Mouse (Mus musculus) MEL (cell line): ENCODE measurements around the gene Gck. TPM values are rescaled to one million over a fixed set of nuclear protein-coding genes. Genes with fewer than 3 reads are reported as not detected.

Experiments
- DNase-seq: peaks from one replicate; pipeline ENCODE4 v3.0.0; 2011; ENCODE audit warnings: low read depth, low spot score
- H3K27ac ChIP-seq: 2 replicates; pipeline ENCODE4 v1.5.1; 2012; ENCODE audit warnings: low read depth, mild to moderate bottlenecking, control low read depth, low read length, moderate library complexity; ENCODE audit not compliant: control insufficient read depth
- H3K27me3 ChIP-seq, 2 experiments: fragments of 150-350 bp in 1 of 2; sonication (generic) in 1 of 2; 2 replicates each; pipeline ENCODE4 v1.6.1; 2012; ENCODE audit warnings: low read length in 2 of 2, mild to moderate bottlenecking in 2 of 2, improper control_type of control experiment in 1 of 2, moderate library complexity in 1 of 2; ENCODE audit not compliant: insufficient read depth in 2 of 2, control insufficient read depth in 1 of 2
- H3K36me3 ChIP-seq, 2 experiments: 2 replicates each; pipeline ENCODE4 v1.6.1; 2012 to 2014; ENCODE audit warnings: low read length in 2 of 2, improper control_type of control experiment in 1 of 2, inconsistent platforms in 1 of 2, mild to moderate bottlenecking in 1 of 2; ENCODE audit not compliant: insufficient read depth in 2 of 2, control insufficient read depth in 1 of 2
- H3K4me1 ChIP-seq, 2 experiments: fragments of 150-350 bp in 1 of 2; sonication (generic) in 1 of 2; 2 replicates each; pipeline ENCODE4 v1.6.1; 2012; ENCODE audit warnings: low read length in 2 of 2, improper control_type of control experiment in 1 of 2, mild to moderate bottlenecking in 1 of 2; ENCODE audit not compliant: insufficient read depth in 2 of 2, control insufficient read depth in 1 of 2
- H3K4me3 ChIP-seq, 2 experiments: fragments of 150-350 bp in 1 of 2; sonication (generic) in 1 of 2; 2 replicates each; pipeline ENCODE4 v1.5.1; 2012; ENCODE audit warnings: low read depth in 2 of 2, low read length in 2 of 2, mild to moderate bottlenecking in 2 of 2, moderate library complexity in 2 of 2, control low read depth in 1 of 2, improper control_type of control experiment in 1 of 2; ENCODE audit not compliant: control insufficient read depth in 1 of 2, insufficient read depth in 1 of 2
- H3K79me2 ChIP-seq: 2 replicates; pipeline ENCODE4 v1.6.1; 2012; ENCODE audit warnings: mild to moderate bottlenecking, low read length, moderate library complexity; ENCODE audit not compliant: control insufficient read depth, poor library complexity, insufficient read depth
- H3K9ac ChIP-seq: 2 replicates; pipeline ENCODE4 v1.6.1; 2012; ENCODE audit warnings: low read depth, mild to moderate bottlenecking, control low read depth, low read length, moderate library complexity; ENCODE audit not compliant: control insufficient read depth, poor library complexity, severe bottlenecking
- H3K9me3 ChIP-seq: fragments of 150-350 bp; sonication (generic); replicated peaks from 2 replicates; pipeline ENCODE4 v1.6.1; 2012; ENCODE audit warnings: mild to moderate bottlenecking, low read length, improper control_type of control experiment, moderate library complexity; ENCODE audit not compliant: insufficient read depth
- BHLHE40 ChIP-seq: IDR thresholded peaks from 2 replicates; pipeline ENCODE4 v1.6.1; 2012; ENCODE audit warnings: low read depth, mild to moderate bottlenecking, inconsistent platforms, low read length, improper control_type of control experiment, borderline replicate concordance
- CHD1 ChIP-seq: IDR thresholded peaks from 2 replicates; pipeline ENCODE4 v1.6.1; 2012; ENCODE audit warnings: low read depth, mild to moderate bottlenecking, inconsistent platforms, low read length, improper control_type of control experiment
- CHD2 ChIP-seq: IDR thresholded peaks from 2 replicates; pipeline ENCODE4 v1.6.1; 2011; ENCODE audit warnings: low read length, improper control_type of control experiment
- CTCF ChIP-seq, 3 experiments: IDR thresholded peaks in 2 of 3; conservative IDR thresholded peaks in 1 of 3; 2 replicates each; pipeline ENCODE4 v1.5.1; 2011 to 2012; ENCODE audit warnings: low read length in 3 of 3, low read depth in 2 of 3, mild to moderate bottlenecking in 2 of 3, improper control_type of control experiment in 1 of 3, inconsistent platforms in 1 of 3, mixed read lengths in 1 of 3, moderate library complexity in 1 of 3; ENCODE audit not compliant: control insufficient read depth in 1 of 3, insufficient read depth in 1 of 3, poor library complexity in 1 of 3, severe bottlenecking in 1 of 3
- E2F4 ChIP-seq: IDR thresholded peaks from 2 replicates; pipeline ENCODE4 v1.6.1; 2011; ENCODE audit warnings: low read depth, low read length, improper control_type of control experiment, borderline replicate concordance
- EP300 ChIP-seq, 2 experiments: IDR thresholded peaks; 2 replicates each; pipeline ENCODE4 v1.6.1; 2011; ENCODE audit warnings: improper control_type of control experiment in 2 of 2, low read length in 2 of 2, low read depth in 1 of 2, mild to moderate bottlenecking in 1 of 2
- GABPA ChIP-seq: IDR thresholded peaks from 2 replicates; pipeline ENCODE4 v1.6.1; 2012; ENCODE audit warnings: low read depth, mild to moderate bottlenecking, inconsistent platforms, low read length, improper control_type of control experiment, moderate library complexity
- MAFK ChIP-seq: IDR thresholded peaks from 2 replicates; pipeline ENCODE4 v1.6.1; 2011; ENCODE audit warnings: low read depth, mild to moderate bottlenecking, low read length, improper control_type of control experiment, borderline replicate concordance
- MAX ChIP-seq: IDR thresholded peaks from 2 replicates; pipeline ENCODE4 v1.6.1; 2011; ENCODE audit warnings: low read length, improper control_type of control experiment
- MAZ ChIP-seq: IDR thresholded peaks from 2 replicates; pipeline ENCODE4 v1.6.1; 2012; ENCODE audit warnings: low read depth, mild to moderate bottlenecking, inconsistent platforms, low read length, improper control_type of control experiment
- MXI1 ChIP-seq: IDR thresholded peaks from 2 replicates; pipeline ENCODE4 v1.6.1; 2011; ENCODE audit warnings: mild to moderate bottlenecking, low read depth, low read length, improper control_type of control experiment
- NRF1 ChIP-seq: IDR thresholded peaks from 2 replicates; pipeline ENCODE4 v1.6.1; 2014; ENCODE audit warnings: low read depth, mild to moderate bottlenecking, inconsistent platforms, low read length, improper control_type of control experiment, moderate library complexity; ENCODE audit not compliant: poor library complexity, insufficient read depth, severe bottlenecking
- POLR2AphosphoS2 ChIP-seq: IDR thresholded peaks from 2 replicates; pipeline ENCODE4 v1.6.1; 2011; ENCODE audit warnings: low read length, improper control_type of control experiment
- POLR2AphosphoS5 ChIP-seq: IDR thresholded peaks from 2 replicates; pipeline ENCODE4 v1.6.1; 2012; ENCODE audit warnings: low read depth, borderline replicate concordance, mild to moderate bottlenecking, inconsistent platforms, low read length, moderate library complexity, mixed read lengths
- RCOR1 ChIP-seq: IDR thresholded peaks from 2 replicates; pipeline ENCODE4 v1.6.1; 2012; ENCODE audit warnings: low read depth, mild to moderate bottlenecking, inconsistent platforms, low read length, improper control_type of control experiment
- SIN3A ChIP-seq: IDR thresholded peaks from 2 replicates; pipeline ENCODE4 v1.6.1; 2012; ENCODE audit warnings: low read length, improper control_type of control experiment, inconsistent platforms
- TCF12 ChIP-seq: IDR thresholded peaks from 2 replicates; pipeline ENCODE4 v1.6.1; 2014; ENCODE audit warnings: low read depth, mild to moderate bottlenecking, inconsistent platforms, low read length, improper control_type of control experiment, moderate library complexity
- UBTF ChIP-seq: IDR thresholded peaks from 2 replicates; pipeline ENCODE4 v1.6.1; 2012; ENCODE audit warnings: low read depth, mild to moderate bottlenecking, inconsistent platforms, low read length, improper control_type of control experiment, moderate library complexity, borderline replicate concordance; ENCODE audit not compliant: insufficient read depth
- ZMIZ1 ChIP-seq: IDR thresholded peaks from 2 replicates; pipeline ENCODE4 v1.6.1; 2012; ENCODE audit warnings: low read depth, mild to moderate bottlenecking, inconsistent platforms, low read length, improper control_type of control experiment, moderate library complexity
- ZNF384 ChIP-seq: IDR thresholded peaks from 2 replicates; pipeline ENCODE4 v1.6.1; 2012; ENCODE audit warnings: low read depth, mild to moderate bottlenecking, inconsistent platforms, low read length, improper control_type of control experiment
- polyA plus RNA-seq, 2 experiments: library from polyadenylated mRNA; stranded (reverse) in 1 of 2; unstranded in 1 of 2; fragments of >175 nt in 1 of 2; fragments of >200 nt in 1 of 2; gene quantifications; 2 replicates each; pipeline versions ENCODE4 v1.2.1 to v1.2.4; 2012; ENCODE audit warnings: low replicate concordance in 2 of 2, low read depth in 1 of 2; ENCODE audit not compliant: insufficient read length in 2 of 2, insufficient read depth in 1 of 2, missing spikeins in 1 of 2
- total RNA-seq: library from RNA; depleted of rRNA; stranded (reverse); fragments of 300-350 nt; gene quantifications from 2 replicates; pipeline ENCODE4 v1.2.3, GENCODE M21; 2012

Gck gene
- total and polyA plus RNA-seq, 3 experiments = not detected

DNA sequence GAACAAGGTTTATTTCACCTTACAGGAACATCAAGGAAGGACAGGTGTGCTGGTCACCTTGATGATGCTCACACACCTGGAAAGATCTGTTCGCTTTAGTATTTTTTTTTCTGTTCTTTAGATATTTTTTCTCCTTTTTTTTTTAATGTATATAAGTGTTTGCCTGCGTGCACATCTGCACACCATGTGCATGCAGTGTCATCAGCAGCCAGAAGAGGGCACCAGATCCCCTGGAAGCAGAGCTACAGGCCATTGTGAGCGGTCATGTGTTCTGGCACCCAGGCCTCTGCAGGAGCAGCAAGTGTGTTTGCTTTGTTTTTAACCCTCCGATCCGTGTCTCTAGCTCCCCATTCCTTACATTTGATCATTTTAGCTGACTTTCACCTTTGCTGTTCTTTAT is 70.0 kb downstream of the Gck start (continued):
- TF ChIP-seq GABPA (no peak), RCOR1 (no peak), TCF12 (no peak), UBTF (no peak), MAZ (no peak), E2F4 (no peak), ZMIZ1 (no peak), EP300 (IDR thresholded peaks at IDR 0.05; ENCODE audit: low read depth in 1 of 2, low read length in 2 of 2) (no peak), BHLHE40 (no peak), CHD2 (no peak), MAFK (no peak), POLR2AphosphoS5 (no peak), POLR2AphosphoS2 (no peak), CTCF (IDR thresholded peaks at IDR 0.05 in 2 of 3, conservative IDR thresholded peaks at IDR 0.05 in 1 of 3; ENCODE audit: control insufficient read depth in 1 of 3, insufficient read depth in 1 of 3, low read depth in 2 of 3, low read length in 3 of 3, poor library complexity in 1 of 3, severe bottlenecking in 1 of 3) (peak; percentile 83 to 91 (median 84)), ZNF384 (peak; percentile 71), NRF1 (no peak), CHD1 (no peak)

DNA sequence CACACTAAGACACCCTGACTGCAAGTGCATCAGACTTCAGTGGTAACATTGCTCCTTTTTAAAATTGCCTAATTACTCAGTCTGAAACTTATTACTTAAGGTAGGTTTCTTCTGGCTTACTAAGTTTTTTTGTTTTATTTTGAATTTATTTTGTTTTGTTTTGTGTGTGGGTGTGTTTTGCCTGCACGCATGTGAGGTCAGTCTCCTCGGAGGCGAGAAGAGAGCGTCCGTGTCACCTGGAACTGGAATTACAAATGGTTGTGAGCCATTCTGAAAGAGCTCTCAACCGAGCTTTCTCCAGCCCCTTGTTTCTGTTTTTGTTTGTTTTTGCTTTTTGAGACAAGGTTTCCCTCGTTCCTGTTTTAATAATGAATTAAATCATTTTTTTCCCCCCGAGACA is 71.2 kb downstream of the Gck start:
- peak overlapping the region; percentile 88 for H3K9ac ChIP-seq
- H3K27me3 ChIP-seq = no peaks in the 10 kb centered on the region
- H3K4me3 ChIP-seq = peak overlapping the region; percentile 67 to 70
- peaks cover 11% of the 10 kb centered on the region for H3K79me2 ChIP-seq
- H3K27ac ChIP-seq = peak overlapping the region; percentile 82
- H3K36me3 ChIP-seq = peaks cover 0 to 8% of the 10 kb centered on the region in 2 experiments; a peak in 3 of 4 replicates
- peaks cover 3 to 11% of the 10 kb centered on the region in 2 experiments; a peak in 3 of 4 replicates for H3K4me1 ChIP-seq
- 0 out of 4 replicates have a peak, but pooled peaks of 1 of the 2 experiments have one; percentile 6 for TF ChIP-seq EP300 (IDR thresholded peaks at IDR 0.05; ENCODE audit: low read depth in 1 of 2, low read length in 2 of 2)
- TF ChIP-seq TCF12 = peak; percentile 1; the same call in 1 of the 2 replicates
- peak; percentile 10; the same call in 1 of the 2 replicates for TF ChIP-seq CHD1
- peak; percentile 15 for TF ChIP-seq MAX
- no peak; the same call in 1 of the 2 replicates for TF ChIP-seq SIN3A
- peak; percentile 71 for TF ChIP-seq MXI1
- H3K9me3 ChIP-seq = no peaks in the 10 kb centered on the region
- DNase-seq = peak; percentile 84
